Mouse (Mus musculus): ENCODE measurements around the gene Crybb1.

DNA sequence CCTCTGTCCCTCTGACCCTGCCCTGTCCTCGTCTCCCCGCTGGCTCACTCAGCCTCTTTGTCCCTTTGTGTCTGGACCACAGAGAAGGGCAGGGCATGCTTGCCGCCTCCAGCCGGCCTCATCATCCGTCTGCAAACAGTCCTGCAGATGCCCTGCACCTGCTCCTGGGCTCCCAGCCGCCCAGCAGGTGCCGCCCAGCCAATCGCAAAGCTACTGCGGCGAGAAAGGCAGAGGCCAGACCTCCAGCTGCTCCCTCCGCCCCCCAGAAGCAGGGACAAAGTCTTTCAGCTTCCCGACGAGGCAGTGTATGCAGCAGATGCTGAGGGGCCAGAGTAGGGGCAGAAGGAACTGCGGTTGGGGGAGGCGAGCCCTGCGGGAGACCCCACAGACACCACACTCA is 18.2 kb upstream of the Crybb1 start:
- no peak for TF ChIP-seq GATA1 (IDR thresholded peaks at IDR 0.05; ENCODE audit: low read length)
- TF ChIP-seq TAL1 (IDR thresholded peaks at IDR 0.05; ENCODE audit: low read length) = no peak

Data from erythroblast, embryonic 14.5 days (primary cell).